Mouse (Mus musculus) brain, embryonic 14.5 days (tissue): ENCODE data around the gene Zfp146. TPM values are rescaled to one million over a fixed set of nuclear protein-coding genes. Genes with fewer than 3 reads are reported as not detected.
A peak's percentile ranks its signal among the peaks of the same experiment; 100 is the strongest.

Source experiments
- DNase-seq: peaks from one replicate; pipeline ENCODE4 v3.0.0-alpha.2; 2011; ENCODE audit warnings: low read depth
- CTCF ChIP-seq: fragments of 200-500 bp; IDR thresholded peaks from 2 replicates; pipeline ENCODE4 v1.5.1; 2012; ENCODE audit warnings: inconsistent platforms, mild to moderate bottlenecking, moderate library complexity, borderline replicate concordance; ENCODE audit not compliant: insufficient read depth, insufficient read length; ENCODE audit errors: extremely low read depth
- POLR2A ChIP-seq: fragments of 200-500 bp; IDR thresholded peaks from 2 replicates; pipeline ENCODE4 v1.6.1; 2012; ENCODE audit warnings: mild to moderate bottlenecking, inconsistent platforms, borderline replicate concordance; ENCODE audit not compliant: poor library complexity, insufficient read depth, insufficient read length, severe bottlenecking; ENCODE audit errors: extremely low read depth
- polyA plus RNA-seq: library from polyadenylated mRNA; depleted of rRNA; stranded (reverse); fragments of >200 nt; gene quantifications from 2 replicates; pipeline ENCODE4 v1.2.3, GENCODE M21; 2012

Gene Zfp146
- polyA plus RNA-seq, 1 experiment, result 78.5 TPM

- no peak for DNase-seq
These were observed 28.1 kb upstream of the Zfp146 start for GRCm38 (mm10) chr7:30197592-30198129.

GRCm38 (mm10) chr7:30196171-30196570, 26.6 kb upstream of the Zfp146 start:
- no peak for DNase-seq
- no peak for TF ChIP-seq POLR2A
- no peak for TF ChIP-seq CTCF

More at GRCm38 (mm10) chr7:30197592-30198129, 28.1 kb upstream of the Zfp146 start:
- TF ChIP-seq POLR2A (no peak), CTCF (no peak)

GRCm38 (mm10) chr7:30195461-30195860, 25.9 kb upstream of the Zfp146 start:
- TF ChIP-seq CTCF, result no peak
- no peak for DNase-seq

- peak; percentile 98 for DNase-seq
- TF ChIP-seq CTCF, result no peak
- peak; percentile 53; the same call in 1 of the 2 replicates for TF ChIP-seq POLR2A
These were observed 25.3 kb upstream of the Zfp146 start for GRCm38 (mm10) chr7:30194884-30195283.

GRCm38 (mm10) chr7:30194101-30194831, 24.7 kb upstream of the Zfp146 start:
- TF ChIP-seq CTCF (no peak), POLR2A (no peak)
- no peak for DNase-seq

- no peak for TF ChIP-seq CTCF
- TF ChIP-seq POLR2A, result peak; percentile 16; the same call in 1 of the 2 replicates
- DNase-seq, result peak; percentile 92
These were observed 24.1 kb upstream of the Zfp146 start for GRCm38 (mm10) chr7:30193581-30194100.

GRCm38 (mm10) chr7:30193013-30193412, 23.5 kb upstream of the Zfp146 start:
- TF ChIP-seq CTCF (no peak), POLR2A (no peak)
- DNase-seq, result no peak

- no peak for TF ChIP-seq POLR2A
- DNase-seq, result no peak
These were observed 22.5 kb upstream of the Zfp146 start for GRCm38 (mm10) chr7:30192088-30192487.

GRCm38 (mm10) chr7:30189116-30189491, 19.6 kb upstream of the Zfp146 start:
- no peak for TF ChIP-seq POLR2A
- no peak for DNase-seq

GRCm38 (mm10) chr7:30188344-30189115, 19.0 kb upstream of the Zfp146 start:
- TF ChIP-seq CTCF (no peak), POLR2A (no peak)

GRCm38 (mm10) chr7:30184641-30185348, 15.2 kb upstream of the Zfp146 start:
- DNase-seq, result no peak
- TF ChIP-seq POLR2A (no peak), CTCF (no peak)

More at GRCm38 (mm10) chr7:30188344-30189115, 19.0 kb upstream of the Zfp146 start:
- DNase-seq, result no peak
